Comparison of ENCODE assay signal across 8 mouse cellular contexts in the genomic region with DNA sequence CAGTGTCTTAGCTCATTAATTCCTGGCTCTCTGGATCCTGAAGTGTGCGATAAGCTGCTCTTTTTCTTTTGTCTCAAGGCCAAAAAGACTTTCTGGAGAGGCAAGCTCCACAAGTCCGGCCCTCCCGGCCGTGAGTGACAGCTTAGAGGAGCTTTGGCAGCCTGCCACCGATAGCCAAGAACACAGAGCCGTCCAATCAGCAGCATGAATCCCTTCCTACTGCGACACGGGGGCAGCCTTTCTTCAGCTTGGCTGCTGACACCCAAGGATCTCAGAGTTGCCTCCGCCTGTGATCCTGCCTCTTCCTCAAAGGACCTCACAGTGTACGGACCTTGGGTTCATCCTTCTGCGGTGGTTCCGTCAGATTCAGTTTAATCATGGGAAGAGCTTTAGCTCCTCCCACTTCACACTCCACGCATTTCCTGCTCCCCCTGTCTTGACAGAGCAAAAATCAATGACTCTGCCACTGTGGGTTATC. TPM values are rescaled to one million over a fixed set of nuclear protein-coding genes. Genes with fewer than 3 reads are reported as not detected.
DNase-seq lines count a peak whose midpoint lies in the region; ATAC-seq and TF ChIP-seq lines count a peak whose summit lies in the region.

No protein-coding gene starts in this region.

- peak overlapping the region; percentile 73 for H3K9ac ChIP-seq in heart, embryonic 12.5 days
- H3K9ac ChIP-seq in kidney, embryonic 16.5 days (replicated peaks; ENCODE audit: low read length) = peak overlapping the region; percentile 73
- H3K9ac ChIP-seq in liver, adult 2 months (ENCODE audit: low read depth, low read length) = peak overlapping the region; percentile 35

- peak overlapping the region; percentile 35 for H3K4me3 ChIP-seq in heart, embryonic 12.5 days
- peak overlapping the region; percentile 38 for H3K4me3 ChIP-seq in kidney, embryonic 16.5 days (ENCODE audit: low read length)
- H3K4me3 ChIP-seq in liver, adult 2 months (ENCODE audit: insufficient read depth, low read depth, low read length) = peak overlapping the region; percentile 29

- H3K27me3 ChIP-seq in heart, embryonic 12.5 days (replicated peaks) = no peaks in the 10 kb centered on the region
- no peaks in the 10 kb centered on the region for H3K27me3 ChIP-seq in kidney, embryonic 16.5 days (ENCODE audit: insufficient read depth, low read length)
- no peaks in the 10 kb centered on the region for H3K27me3 ChIP-seq in liver, adult 2 months (ENCODE audit: control insufficient read depth, insufficient read depth, low read length)

- no peak for TF ChIP-seq POLR2A in brain, embryonic 14.5 days (IDR thresholded peaks at IDR 0.05; ENCODE audit: borderline replicate concordance, extremely low read depth, insufficient read depth, insufficient read length, poor library complexity, severe bottlenecking)
- no peak for TF ChIP-seq POLR2A in liver, adult 2 months (IDR thresholded peaks at IDR 0.05; ENCODE audit: extremely low read depth, insufficient read depth, low read length)

- WGBS in heart, embryonic 12.5 days = under 1% methylated on average over 13 of the region's 13 CpGs
- under 1% methylated on average over 13 of the region's 13 CpGs for WGBS in kidney, embryonic 16.5 days
- under 1% methylated on average over 13 of the region's 13 CpGs for WGBS in liver, adult 2 months

- peaks cover 61% of the 10 kb centered on the region for H3K4me1 ChIP-seq in heart, embryonic 12.5 days (replicated peaks)
- H3K4me1 ChIP-seq in kidney, embryonic 16.5 days (ENCODE audit: insufficient read depth, low read length) = peaks cover 43% of the 10 kb centered on the region
- H3K4me1 ChIP-seq in liver, adult 2 months (ENCODE audit: control insufficient read depth, insufficient read depth, low read length) = 0 out of 2 replicates have a peak, but pooled peaks cover 3% of the 10 kb centered on the region

- no peak for TF ChIP-seq CTCF in brain, embryonic 14.5 days (IDR thresholded peaks at IDR 0.05; ENCODE audit: borderline replicate concordance, extremely low read depth, insufficient read depth, insufficient read length)
- no peak for TF ChIP-seq CTCF in liver, adult 2 months (IDR thresholded peaks at IDR 0.05; ENCODE audit: low read depth, low read length)

- peaks cover 8% of the 10 kb centered on the region for H3K9me3 ChIP-seq in heart, embryonic 12.5 days (replicated peaks)
- no peaks in the 10 kb centered on the region for H3K9me3 ChIP-seq in kidney, embryonic 16.5 days (ENCODE audit: low read length)

- DNase-seq in 416B (ENCODE audit: low read depth) = peak; percentile 98
- DNase-seq in brain, embryonic 14.5 days (ENCODE audit: low read depth) = peak; percentile 98
- peak; percentile 83 for DNase-seq in liver, adult 2 months (ENCODE audit: extremely low read depth, low read depth, low spot score)
- DNase-seq in spleen, postnatal 36 days (ENCODE audit: low spot score in 2 of 2) = peak; percentile 81 to 82

- peak; percentile 46 for ATAC-seq in erythroblast, adult 5-6 weeks (replicated peaks; ENCODE audit: low FRiP score, poor library complexity, severe bottlenecking)
- peak; percentile 85 for ATAC-seq in heart, embryonic 12.5 days (ENCODE audit: insufficient number of reproducible peaks, low FRiP score)
- ATAC-seq in kidney, embryonic 16.5 days (ENCODE audit: low FRiP score, low TSS enrichment) = peak; percentile 92
- peak; percentile 94 for ATAC-seq in monocyte, adult 5-6 weeks (replicated peaks; ENCODE audit: insufficient number of reproducible peaks, low FRiP score, low TSS enrichment, poor library complexity, severe bottlenecking)

- no peaks in the 10 kb centered on the region for H3K36me3 ChIP-seq in heart, embryonic 12.5 days
- H3K36me3 ChIP-seq in kidney, embryonic 16.5 days (ENCODE audit: insufficient read depth, low read length) = no peaks in the 10 kb centered on the region
- H3K36me3 ChIP-seq in liver, adult 2 months (ENCODE audit: control insufficient read depth, insufficient read depth, low read length) = no peaks in the 10 kb centered on the region

- peak overlapping the region; percentile 95 for H3K27ac ChIP-seq in heart, embryonic 12.5 days (ENCODE audit: poor library complexity, severe bottlenecking)
- peak overlapping the region; percentile 97 for H3K27ac ChIP-seq in kidney, embryonic 16.5 days (ENCODE audit: low read length)
- peak overlapping the region; percentile 11 for H3K27ac ChIP-seq in liver, adult 2 months (replicated peaks; ENCODE audit: insufficient read depth, low read depth, low read length)

- peak overlapping the region; percentile 63 for H3K4me2 ChIP-seq in heart, embryonic 12.5 days
- H3K4me2 ChIP-seq in kidney, embryonic 16.5 days (replicated peaks; ENCODE audit: low read depth, low read length) = peak overlapping the region; percentile 59

- H3K79me2 ChIP-seq in liver, adult 2 months (ENCODE audit: control insufficient read depth, insufficient read depth, low read length) = no peaks in the 10 kb centered on the region

RNA-seq across cellular contexts. Expression of gene Maml3, which starts 57.9 kb away (rescaled TPM):
- polyA plus RNA-seq in brain, embryonic 14.5 days (2012; rRNA removed) = 5.5 and 12.7 TPM in 2 replicates
- total RNA-seq in erythroblast, adult 5-6 weeks (2015; ENCODE audit: low replicate concordance) = 1.7 and 3.3 TPM in 2 replicates
- 0.84 and 1.3 TPM in 2 replicates for total RNA-seq in erythroblast, adult 5-6 weeks (2017; ENCODE audit: low replicate concordance)
- 2.6 and 3.0 TPM in 2 replicates for polyA plus RNA-seq in heart, embryonic 12.5 days (2016; fragmentation: Nextera tagmentation; extraction: Ambion mirVana)
- polyA plus RNA-seq in kidney, embryonic 16.5 days (2015; fragmentation: Nextera tagmentation; extraction: Ambion mirVana) = 6.7 and 8.1 TPM in 2 replicates
- 0.92 and 1.3 TPM in 2 replicates for total RNA-seq in liver, adult 2 months (2014; rRNA removed)
- polyA plus RNA-seq in liver, adult 2 months (2012; rRNA removed) = 0.34 and 0.64 TPM in 2 replicates
- 5.8 to 12.7 TPM (median 8.5 TPM) in 3 replicates for total RNA-seq in monocyte, adult 5-6 weeks (2017)

Comparison
In these comparisons a context has a peak if more than half of its experiments do, and no peak if none do; other contexts are left out.
1. Peak in every context shown above with its lines: DNase-seq, ATAC-seq, H3K4me3 ChIP-seq and H3K27ac ChIP-seq.
2. H3K27ac ChIP-seq: peak in every context shown above with its lines; median percentile 97 in kidney, embryonic 16.5 days; 95 in heart, embryonic 12.5 days; 11 in liver, adult 2 months.